Mouse (Mus musculus): ENCODE measurements around the gene Slc25a11.

GRCm38 (mm10) chr11:70653345-70654197, 6.3 kb upstream of the Slc25a11 start:
- TF ChIP-seq CTCF (IDR thresholded peaks at IDR 0.05; ENCODE audit: extremely low read depth, insufficient read depth, low read length) (no peak), POLR2A (IDR thresholded peaks at IDR 0.05; ENCODE audit: extremely low read depth, insufficient read depth, low read length) (no peak)
